Mouse (Mus musculus) left cerebral cortex, postnatal 36 days (tissue): ENCODE results near the gene Defa17. TPM values are rescaled to one million over a fixed set of nuclear protein-coding genes. Genes with fewer than 3 reads are reported as not detected.
"Not testable (repeated sequence)": the region's sequence is repeated elsewhere in the genome, so short reads cannot be mapped to it uniquely, and the experiment has no call there.

Source experiments
- DNase-seq, 2 experiments: peaks; one replicate each; pipeline ENCODE4 v3.0.0; 2021 to 2022; ENCODE audit warnings: low spot score in 2 of 2, mixed read lengths in 1 of 2
- intact Hi-C: fragments of 180-260 bp; cut with DNase I; formaldehyde crosslinking; loops from one replicate; pipeline ENCODE4 v1.15.1; 2025
- total RNA-seq, 2 experiments: library from RNA; stranded (reverse); gene quantifications; 2 replicates each; pipeline ENCODE4 v1.2.3; 2021

Defa17 gene
- total RNA-seq = not detected

- DNase-seq, intact Hi-C loops: not testable (repeated sequence)
Measured at GRCm38 (mm10) chr8:21655480-21655879, at the start of gene Defa17. Defa17 (plus strand) TSS chr8:21655780.

DNA sequence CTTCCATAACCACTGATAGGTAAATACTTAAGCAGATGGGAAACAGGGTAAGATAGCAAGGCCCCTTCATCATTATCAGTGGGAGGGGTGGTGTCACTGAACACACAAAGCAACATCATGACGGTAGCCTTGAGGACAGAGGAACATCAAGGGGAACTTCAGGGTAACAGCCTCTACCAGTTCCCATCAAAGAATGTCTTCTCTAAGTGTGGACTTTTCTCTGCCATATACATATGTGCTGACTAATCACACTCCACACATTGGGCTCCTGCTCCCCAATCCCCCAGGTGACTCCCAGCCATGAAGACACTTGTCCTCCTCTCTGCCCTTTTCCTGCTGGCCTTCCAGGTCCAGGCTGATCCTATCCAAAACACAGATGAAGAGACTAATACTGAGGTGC, 37.7 kb upstream of the Defa17 start, which contains the start of gene Defa26:
Gene Defa26, plus strand, starts transcription at position 301 of the 400 bp plus-strand sequence.
- intact Hi-C loops, DNase-seq: not testable (repeated sequence)

DNA sequence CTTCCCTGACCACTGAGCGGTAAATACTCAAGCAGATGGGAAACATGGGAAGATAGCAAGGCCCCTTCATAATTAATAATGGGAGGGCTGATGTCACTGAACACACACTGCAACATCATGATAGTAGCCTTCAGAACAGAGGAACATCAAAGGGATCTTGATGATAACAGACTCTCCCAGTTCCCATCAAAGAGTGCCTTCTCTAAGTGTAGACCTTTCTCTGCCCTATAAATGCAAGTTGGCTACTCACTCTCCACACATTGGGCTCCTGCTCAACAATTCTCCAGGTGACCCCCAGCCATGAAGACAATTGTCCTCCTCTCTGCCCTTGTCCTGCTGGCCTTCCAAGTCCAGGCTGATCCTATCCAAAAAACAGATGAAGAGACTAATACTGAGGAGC, 9.9 kb downstream of the Defa17 start, which contains the start of gene Defa34:
Gene Defa34, plus strand, starts transcription at position 301 of the 400 bp plus-strand sequence.
- intact Hi-C loops, DNase-seq: not testable (repeated sequence)

DNA sequence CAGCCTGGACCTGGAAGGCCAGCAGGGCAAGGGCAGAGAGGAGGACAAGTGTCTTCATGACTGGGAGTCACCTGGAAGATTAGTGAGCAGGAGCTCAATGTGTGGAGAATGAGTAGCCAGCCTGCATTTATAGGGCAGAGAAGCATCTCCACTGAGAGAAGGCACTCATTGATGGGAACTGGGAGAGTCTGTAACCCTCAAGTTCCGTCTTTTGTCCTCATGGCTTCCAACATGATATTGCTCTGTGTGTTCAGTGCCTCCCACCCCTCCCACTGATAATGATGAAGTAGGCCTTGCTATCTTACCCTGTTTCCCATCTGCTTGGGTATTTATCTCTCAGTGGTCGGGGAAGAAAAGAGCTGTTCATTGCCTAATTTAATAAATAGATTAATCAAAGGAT, 48.0 kb downstream of the Defa17 start, which contains the start of gene AY761184:
Gene AY761184, minus strand, starts transcription at position 101 of the 400 bp plus-strand sequence.
- intact Hi-C loops, DNase-seq: not testable (repeated sequence)

Other genes with a start within 250 kb of the Defa17 start
- not detected for gene Defa36, start 228.4 kb upstream of the Defa17 start, total RNA-seq
- gene Gm7849, start 199.2 kb upstream of the Defa17 start, total RNA-seq = not detected
- not detected for gene Defa20, start 146.5 kb upstream of the Defa17 start, total RNA-seq
- gene Defa32, start 126.7 kb upstream of the Defa17 start, total RNA-seq = not detected
- not detected for gene Defa37, start 90.4 kb upstream of the Defa17 start, total RNA-seq
- not detected for gene Defa28, start 72.8 kb upstream of the Defa17 start, total RNA-seq
- gene Gm7861, start 61.3 kb upstream of the Defa17 start, total RNA-seq = not detected
- gene Defa26, start 37.6 kb upstream of the Defa17 start, total RNA-seq = not detected
- gene Defa34, start 10.0 kb downstream of the Defa17 start, total RNA-seq = not detected
- not detected for gene AY761184, start 47.9 kb downstream of the Defa17 start, total RNA-seq
- gene Defa24, start 78.7 kb downstream of the Defa17 start, total RNA-seq = not detected
- not detected for gene Defb50, start 167.8 kb downstream of the Defa17 start, total RNA-seq
- gene Defb2, start 184.1 kb downstream of the Defa17 start, total RNA-seq = not detected
- gene Defb10, start 203.1 kb downstream of the Defa17 start, total RNA-seq = not detected
- gene Defb9, start 229.6 kb downstream of the Defa17 start, total RNA-seq = not detected